Mouse (Mus musculus): ENCODE measurements around the gene Crb1.
"Not testable (repeated sequence)": the region's sequence is repeated elsewhere in the genome, so short reads cannot be mapped to it uniquely, and the experiment has no call there.

Crb1 gene

DNA sequence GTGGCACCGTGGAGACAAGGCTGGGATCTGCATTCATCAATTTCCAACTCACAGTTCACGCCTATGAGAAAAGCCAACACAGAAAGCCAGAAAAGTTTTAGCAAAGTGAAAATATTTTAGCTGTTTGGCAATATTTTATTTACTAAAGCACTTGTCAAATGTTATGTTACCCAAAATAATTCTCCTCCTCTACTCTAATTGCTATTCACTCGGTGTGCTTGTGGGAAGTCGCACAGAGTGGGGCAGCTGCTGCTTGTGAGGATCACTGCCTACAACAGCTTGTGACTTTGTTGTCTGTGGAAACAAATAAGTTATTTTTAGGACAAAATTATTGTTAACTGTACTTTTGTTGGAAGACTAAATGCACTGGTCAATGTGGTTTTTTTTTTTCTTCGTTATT lies 48.6 kb downstream of the Crb1 start:
- no peak for DNase-seq

DNA sequence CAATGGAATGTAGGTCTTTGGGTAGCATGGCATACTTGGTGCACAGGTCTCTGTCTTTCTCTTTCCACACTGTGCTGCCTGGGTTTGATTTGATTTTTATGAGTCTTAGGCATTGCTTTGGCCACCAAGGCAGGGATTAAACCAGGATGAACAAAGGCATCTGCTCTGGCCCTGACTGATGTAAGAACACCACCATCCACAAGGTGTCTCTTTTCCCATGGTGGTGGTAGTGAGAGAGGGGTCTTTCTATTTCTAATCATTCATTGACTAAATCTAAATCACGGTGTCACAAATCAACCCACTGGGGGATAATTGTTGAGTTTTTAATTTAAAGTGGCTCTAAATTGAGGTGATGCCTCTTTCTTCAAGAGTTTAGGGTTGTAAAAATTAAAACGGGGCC lies 51.5 kb downstream of the Crb1 start:
- DNase-seq, result no peak

DNA sequence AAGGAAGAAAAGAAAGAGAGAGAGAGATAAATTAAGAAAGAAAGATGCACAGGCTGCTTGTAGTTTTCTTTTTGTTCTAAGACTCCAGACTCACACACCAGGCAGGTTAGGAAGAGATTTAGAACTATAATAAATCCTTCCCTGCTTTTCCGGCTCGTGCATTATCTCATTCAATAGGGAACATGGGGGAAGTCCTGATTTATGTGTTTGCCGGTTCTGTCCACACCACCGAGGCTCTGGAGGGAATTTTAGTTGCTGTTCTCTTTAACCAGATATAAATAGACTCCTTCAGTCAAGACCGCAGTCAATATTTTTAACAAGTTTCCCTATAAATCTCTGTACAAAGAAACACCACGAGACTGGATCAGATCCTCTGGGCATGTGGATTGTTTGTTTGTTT lies 57.1 kb downstream of the Crb1 start:
- DNase-seq, result no peak

DNA sequence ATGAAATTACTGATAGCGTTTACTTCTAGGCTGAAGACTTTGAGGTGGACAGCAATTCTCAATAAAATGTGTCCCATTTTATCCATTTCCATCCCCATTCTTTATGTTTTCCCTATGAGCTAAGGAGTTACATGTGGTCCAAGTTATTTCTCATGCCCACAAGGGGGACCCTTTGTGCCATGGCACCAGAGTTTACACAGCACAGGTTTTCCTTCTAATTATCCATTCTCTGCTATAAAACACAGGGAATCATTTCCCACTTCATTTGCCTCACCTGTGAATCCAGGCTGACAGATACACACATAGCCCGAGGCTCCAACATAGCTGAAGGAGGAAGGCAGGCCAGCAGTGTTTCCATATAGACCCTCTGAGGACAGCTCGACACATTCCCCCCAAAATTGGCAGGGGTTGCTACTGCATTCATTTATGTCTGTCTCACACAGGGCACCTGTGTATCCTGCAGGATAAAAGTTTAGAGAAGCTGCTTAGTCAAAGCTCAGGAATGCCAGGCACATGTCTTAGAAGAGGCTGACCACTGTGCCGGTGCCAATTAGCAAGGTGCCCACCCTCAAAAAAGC lies 62.5 kb downstream of the Crb1 start:
- no peak for DNase-seq

DNA sequence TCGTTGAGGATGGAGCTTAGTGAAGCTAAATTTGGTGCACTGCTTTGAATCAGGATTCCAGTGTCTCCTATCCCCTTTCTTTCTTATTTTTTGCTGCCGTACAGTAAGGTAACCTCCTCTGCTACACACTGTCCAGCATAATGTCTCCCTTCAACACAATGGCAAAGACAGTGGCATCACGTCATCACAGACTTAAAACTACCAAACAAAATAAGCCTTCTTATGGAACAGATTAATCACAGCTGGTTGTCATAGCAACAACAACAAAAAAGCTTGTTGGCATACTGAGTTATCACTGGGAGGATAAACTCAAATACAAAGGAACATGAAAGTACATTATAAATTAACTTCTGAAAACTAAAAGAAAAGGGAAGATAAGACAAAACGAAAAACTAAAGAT lies 68.0 kb downstream of the Crb1 start:
- DNase-seq, result no peak

DNA sequence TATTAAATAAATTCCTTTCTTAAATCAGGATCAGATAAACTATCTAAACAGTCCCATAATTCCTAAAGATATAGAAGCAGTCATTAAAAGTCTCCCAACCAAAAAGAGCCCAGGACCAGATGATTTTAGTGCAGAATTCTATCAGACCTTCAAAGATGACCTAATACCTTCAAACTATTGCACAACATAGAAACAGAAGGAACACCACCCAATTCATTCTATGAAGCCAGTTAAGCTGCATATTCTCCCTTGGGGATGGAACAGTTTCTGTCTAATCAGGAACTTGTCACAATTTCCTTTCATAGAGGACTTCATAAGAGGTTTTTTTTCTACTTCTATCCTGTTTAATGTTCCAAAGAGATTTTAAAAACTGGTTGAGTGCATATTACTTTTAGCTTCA lies 74.4 kb downstream of the Crb1 start:
- not testable (repeated sequence) for DNase-seq

DNA sequence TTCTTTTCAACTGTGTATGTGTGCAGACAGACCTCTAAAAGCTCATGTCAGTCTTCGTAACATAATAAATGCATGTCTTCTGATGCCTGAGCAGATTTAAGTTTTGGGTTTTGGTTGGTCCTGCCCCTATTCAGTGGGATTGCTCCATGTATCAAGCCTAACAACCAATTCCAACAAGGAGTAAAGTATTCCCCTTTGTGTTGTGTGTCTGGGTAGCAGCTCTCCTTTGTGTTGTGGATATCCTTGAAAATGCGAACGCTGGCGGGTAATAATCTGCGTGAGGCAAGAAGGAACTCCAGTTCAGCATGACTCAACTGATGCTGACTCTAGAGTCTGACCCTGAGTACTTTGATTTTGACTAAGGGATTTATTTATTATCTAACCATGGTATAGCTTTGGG lies 75.1 kb downstream of the Crb1 start:
- DNase-seq, result no peak

DNA sequence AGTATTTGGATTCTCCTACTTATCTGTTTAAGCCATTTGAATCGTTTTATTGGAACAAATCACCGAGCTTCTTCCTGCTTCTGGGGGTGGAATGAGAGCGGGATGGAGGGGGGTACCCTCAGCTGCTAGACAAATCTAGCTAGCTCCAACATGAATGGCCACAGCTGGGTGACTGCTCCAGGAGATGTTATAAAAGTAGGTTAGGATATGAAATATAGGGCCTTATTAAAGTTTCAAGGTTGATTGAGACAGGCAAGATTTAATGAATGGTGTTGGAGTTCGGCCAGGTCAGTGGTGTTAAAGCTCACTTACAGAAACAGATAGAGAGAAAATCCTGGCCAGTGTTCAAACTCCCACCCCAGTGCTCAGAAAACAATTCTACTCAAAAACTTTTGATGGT lies 84.9 kb downstream of the Crb1 start:
- DNase-seq, result no peak

DNA sequence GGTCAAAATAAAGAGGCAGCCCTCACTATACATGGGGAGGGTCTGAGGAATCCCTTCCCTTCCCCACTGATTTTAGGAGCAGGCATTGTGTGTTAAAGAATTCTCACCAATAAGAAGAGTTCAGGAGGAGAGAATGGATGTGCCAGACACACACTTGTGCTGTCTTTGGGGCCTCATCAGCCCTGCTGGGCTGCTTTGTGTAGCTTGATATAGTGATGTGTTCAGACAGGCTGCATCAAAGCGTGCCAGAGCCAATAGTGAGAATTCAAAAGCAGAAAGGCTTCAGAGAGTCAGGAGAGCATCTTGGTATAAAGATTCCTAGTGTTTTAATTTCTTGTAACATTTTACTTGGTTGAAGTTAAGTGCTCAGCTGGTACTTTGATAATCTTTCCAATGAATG lies 85.3 kb downstream of the Crb1 start:
- no peak for DNase-seq

DNA sequence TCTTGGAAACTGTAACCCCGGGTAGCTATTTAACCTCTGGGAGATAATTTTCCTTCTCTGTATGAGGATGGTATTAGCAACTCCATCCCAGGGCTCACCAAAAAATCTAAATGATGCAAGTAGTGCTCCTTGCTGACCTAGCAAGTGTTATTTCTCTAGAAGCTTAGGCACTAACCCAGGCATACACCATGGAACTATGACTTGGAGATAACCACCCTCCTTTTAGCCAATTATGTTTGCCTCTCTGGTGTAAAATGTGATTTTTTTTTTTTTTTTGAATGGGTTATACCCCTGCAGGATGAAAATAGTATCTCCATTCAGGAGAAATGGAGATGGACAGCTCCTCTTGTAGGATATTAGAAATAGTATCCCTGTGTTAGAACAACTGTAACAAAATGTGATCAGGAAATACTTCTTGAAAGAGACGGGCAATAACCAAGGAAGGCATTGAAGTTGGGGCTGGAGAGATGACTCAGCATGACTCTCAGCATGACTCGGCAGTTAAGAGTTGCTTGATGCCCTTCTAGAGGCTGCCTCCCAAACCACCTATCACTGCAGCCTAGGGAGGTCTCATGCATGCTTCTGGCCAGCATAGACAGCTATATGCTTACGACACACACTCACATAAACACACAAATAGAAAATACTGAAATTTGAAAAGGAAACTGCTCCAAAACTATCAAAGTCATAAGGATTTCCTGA lies 100.1 kb downstream of the Crb1 start:
- DNase-seq, result no peak

DNA sequence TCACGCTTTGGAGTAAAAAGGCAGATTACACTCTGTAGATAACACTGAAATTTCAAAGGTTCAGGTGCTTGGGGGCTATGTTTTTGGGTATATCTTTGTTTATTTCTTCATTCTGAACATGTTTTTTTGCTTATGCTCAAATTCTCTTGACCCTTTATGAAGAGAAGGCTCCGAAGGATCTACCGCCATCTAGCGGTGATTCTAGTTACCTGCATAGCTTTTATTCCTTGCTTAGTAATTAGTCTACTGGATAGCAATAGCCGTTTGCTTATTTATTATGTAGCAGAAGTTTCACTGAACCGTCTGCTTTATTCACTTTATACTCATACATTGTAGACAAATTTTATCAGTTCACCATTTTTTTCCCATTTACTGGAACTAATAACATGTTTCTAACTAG lies 109.1 kb downstream of the Crb1 start:
- DNase-seq, result no peak

DNA sequence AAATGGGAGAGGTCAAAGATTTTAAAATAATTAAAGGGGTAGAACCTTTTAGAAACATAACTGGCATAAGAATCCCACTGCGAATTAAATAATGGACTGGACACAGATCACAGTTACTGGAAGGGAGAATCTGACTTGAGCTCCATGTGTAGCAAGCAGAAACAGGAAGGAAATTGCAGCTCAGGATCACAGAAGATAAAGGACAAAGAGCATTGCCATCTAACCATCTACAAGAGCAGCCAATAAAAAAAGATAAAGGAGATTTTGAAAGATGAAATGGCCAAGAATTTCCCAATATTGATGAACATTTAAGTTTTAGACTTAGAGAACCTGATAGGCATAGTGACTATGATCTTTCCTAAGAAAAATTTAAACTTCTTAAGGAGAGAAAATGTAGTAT lies 112.7 kb downstream of the Crb1 start:
- no peak for DNase-seq

DNA sequence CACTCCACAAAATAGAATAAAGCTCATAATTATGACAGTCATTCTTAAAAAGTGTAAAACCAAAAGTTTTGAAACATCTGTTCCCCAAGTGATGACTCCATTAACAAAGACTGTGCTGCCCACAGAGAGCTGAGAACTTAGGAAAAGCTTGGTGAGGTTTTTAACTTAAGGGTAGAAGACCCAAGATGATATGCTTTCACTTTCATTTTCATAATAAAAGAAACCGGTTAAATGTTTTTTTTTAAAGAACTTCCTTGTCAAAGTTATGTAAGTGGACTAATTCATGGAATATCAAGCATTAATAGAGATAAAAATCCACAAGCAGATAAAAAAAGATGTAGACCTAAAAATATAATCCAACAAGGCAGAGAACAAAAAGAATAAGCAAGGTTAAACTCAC lies 113.7 kb downstream of the Crb1 start:
- DNase-seq, result no peak

DNA sequence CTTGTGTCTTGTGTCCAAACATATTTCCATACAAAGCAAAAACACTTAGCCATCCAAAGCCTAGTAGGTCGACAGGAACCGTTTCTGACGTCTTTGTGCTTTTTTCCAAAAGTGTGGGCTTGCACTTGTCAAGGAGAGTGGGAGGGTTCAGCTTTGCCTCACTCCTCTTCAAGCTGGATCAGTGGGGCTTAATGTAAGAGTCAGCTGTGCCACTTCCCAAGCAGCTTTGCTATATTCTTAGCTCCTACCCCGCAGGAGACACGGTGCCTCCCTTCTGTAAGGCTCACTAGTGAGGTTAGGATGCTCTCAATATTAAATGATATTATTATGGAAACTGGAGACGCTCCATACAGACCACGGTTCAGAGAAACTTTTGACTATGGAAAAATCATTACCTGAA lies 121.3 kb downstream of the Crb1 start:
- DNase-seq, result no peak

DNA sequence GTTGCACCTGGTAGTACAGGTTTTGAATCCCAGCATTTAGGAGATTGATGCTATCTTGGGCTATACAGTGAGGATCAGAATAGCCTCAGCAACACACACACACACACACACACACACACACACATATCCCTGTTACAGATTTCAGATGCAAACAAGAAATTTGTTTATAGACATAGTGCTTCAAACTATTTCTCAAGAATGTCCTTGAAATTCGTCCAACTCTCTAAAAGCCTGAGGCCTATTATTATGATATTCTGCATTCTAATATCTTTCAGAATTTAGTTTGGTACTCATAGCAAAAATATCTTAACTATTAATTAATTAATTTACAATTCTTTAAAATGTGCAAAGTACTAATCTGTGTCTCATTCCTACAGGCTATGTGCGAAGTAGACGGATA lies 124.9 kb downstream of the Crb1 start:
- DNase-seq, result no peak

DNA sequence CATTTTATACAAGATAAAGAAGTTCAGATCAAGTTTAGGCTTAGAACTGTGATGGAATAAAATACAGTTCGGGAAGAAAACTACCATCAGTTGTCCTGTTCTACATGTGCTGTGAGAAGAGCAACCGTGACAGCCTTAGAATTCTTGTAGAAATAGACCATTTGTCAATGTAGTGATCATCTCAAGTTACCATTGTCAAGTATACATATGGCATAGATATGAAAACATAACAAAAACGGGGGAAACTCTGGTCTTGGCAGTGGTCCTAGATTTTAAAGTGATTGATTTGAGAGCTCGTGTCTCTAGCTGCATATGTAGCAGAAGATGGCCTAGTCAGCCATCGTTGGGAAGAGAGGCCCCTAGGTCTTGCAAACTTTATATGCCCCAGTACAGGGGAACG lies 127.7 kb downstream of the Crb1 start:
- DNase-seq, result no peak

DNA sequence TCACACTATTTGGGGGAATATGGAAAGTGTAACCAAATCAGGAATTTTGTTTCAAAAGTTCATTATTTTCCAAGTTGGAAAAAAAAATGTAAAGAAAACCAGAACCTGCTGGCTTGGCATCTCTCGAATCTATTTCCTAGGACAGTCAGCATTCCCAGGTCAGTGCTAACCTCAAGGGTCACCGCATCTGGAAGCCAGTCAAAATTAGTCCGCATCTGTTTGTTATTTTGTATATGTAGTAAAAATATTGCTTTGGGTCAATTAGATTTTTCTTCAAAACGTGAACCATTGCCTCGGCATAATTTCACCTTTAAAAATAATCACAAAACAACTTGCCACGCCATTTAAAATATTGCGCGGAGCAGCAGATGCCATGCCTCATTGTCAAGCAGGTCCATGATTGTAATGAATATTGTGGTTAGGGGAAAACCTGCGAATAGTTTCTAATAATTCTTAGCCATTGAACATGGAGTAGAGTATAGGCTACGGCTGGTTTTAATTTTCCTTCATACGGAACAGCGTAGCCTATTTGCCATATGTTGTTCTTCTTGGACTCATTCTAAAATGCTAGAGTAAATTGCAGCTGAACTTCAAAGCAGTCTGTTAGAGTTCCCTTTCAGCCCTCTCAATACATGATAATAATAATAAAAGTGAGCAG lies 130.0 kb downstream of the Crb1 start:
- no peak for DNase-seq

DNA sequence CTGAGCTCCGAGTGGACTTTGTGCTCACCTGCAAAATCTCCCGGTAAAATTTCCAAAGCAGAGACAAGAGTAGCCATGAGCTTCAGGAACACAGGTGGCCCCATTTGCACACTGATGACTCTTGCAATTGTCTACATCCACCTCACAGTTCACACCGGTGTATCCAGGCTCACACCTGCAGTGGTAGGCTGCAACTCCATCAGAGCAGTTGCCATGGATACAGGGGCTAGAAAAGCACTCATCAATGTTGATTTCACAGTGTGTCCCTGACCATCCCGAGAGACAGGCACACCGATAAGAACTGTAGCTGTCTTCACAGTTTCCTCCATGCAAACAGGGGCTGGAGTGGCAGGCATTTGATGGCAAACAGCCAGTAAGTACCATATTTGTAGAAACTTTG lies 140.1 kb downstream of the Crb1 start:
- no peak for DNase-seq

DNA sequence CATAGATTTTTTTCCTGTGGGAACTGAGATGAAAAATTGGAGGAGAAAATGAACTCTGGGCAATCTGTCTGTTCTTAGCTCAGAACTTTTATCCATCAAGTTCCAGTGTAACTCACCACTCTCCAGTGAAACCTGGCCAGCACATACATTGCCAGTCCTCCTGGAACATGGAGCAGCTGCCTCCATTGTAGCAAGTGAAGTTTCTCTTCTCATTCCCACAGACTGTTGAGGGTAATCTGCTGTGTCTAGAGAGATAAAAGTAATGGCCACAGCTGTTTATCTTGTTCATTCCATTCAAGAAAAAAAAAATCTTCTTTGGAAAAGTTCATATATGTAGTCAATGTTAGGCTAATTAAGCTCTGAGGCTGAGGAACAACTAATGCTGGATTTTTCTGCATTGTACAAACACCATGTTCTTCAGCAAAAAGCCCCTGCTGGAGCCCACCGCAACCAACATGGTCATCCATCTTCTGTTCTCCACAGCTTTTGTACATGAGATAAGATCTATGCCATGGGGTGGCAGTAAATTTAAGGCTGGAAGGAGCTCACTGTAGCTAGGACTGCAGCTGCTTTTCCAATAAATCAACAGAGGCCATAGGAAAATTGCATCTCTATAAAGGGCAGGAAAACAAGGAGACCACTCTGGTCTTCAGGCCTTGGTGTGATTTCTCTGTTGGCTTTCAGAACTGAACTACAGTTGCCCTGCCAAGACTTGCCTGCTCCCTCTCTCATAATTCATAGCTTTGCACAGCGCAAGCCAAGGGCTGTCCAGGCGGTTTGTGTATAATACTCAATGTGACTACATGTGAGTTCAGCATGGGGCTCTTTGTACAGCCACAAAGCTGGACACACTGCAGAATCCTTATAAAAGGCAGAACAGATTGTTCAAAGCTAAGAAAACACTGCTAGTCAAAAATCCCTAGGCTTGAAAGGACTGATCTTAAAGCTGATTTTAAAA lies 142.0 kb downstream of the Crb1 start:
- no peak for DNase-seq

DNA sequence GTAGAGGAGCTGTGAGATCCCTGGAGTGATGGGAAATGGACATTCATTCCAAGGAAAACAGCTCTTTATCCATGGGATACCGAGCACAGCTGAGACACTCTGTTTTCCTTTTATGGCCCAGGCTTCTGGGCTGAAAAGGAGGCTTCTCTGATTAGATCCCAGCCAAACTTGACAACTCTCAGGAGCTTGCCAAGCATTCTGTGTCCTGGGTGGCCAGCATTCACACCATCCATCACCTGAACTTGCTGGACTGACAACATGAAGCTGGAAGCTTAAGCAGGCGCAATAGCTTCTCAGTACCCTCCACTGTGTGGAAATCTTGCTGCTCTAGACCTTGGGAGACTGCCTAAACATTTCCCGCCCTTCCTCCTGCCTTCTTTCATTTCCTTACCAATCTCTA lies 144.3 kb downstream of the Crb1 start:
- DNase-seq, result no peak

DNA sequence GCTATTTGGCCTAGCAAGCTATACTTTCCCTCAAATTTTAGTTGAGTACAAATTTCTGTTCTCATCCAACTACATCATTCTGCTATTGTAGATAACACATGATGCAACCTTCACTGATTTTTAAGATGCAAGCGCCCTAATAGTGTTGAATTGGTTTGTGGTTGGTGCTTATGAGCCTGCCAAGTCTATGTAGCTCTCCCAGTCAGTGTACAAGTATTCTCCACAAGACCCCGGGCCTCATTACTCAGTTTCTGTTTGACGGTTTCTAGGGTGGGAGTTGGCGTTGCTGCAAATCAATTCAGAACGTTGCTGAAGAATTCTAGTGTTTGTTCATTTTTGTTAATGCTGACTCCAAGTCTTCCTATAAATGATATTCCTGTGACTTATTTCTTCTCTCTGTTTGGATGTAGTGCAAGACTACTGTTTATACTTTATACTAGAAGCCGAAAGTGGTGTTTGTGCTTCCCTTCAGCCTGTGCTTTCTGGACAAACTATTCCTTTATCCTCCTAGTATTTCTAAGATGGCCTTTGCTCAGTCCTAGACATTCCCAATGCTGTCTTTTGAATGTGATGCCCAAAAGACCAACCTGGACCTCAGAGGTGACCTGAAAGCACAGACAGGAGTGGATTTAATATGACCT lies 152.5 kb downstream of the Crb1 start:
- no peak for DNase-seq

DNA sequence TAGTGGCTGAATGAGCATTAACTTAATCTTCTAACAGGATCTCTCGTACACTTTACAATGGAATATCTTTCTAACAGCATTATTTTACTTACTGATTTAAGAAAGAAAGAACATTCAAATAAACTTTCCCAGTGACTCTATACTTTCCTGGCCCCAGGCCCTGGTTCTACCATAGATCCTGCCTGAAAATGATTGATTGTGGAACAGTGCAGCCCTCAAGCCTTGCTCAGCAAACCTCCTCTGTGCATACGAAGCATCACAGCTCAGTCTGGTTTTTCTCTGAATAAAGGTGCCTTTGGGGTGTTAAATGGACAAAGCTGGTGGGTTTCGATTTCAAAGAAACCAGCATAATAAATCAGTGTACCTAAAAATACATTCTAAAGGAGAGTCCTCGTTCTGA lies 153.1 kb downstream of the Crb1 start:
- no peak for DNase-seq

DNA sequence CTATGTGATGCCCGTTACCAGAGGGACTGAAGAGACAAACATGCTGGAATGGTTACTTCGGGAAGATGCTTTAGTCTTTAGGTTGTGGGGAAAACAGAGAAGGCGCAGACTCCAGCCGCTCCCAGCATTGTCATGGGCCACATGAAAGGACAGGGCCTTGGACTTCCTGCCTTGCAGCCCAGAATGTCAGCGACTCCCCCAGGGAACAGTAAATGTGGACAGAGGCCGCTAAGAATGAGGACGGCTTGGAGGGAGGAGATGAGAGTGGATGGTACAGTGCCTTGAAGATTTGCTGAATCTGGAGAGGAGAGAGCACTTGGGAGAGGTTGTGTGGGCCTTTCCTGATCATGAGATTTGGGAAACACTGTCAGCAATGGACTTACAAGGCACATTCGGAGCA lies 161.6 kb downstream of the Crb1 start:
- DNase-seq, result no peak
